In the genomic region with DNA sequence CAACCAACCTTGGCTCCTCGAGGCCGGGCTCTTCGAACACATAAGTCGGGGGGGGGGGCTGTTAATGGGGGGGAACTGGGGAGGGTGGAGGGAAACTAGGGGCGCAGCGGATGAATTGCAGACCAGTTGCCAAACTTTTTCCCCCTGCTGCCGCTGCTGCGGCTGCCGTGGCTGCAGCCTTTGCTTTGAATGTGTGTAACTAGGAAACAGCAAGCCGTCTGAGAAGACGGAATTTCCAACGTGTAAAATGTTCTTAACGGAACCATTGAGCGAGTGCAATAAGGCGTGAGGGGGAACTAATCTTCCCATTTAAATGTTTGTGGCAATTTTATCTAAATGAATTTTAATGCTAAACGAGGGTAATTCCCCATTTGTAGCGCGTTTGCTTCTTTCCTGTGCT, we compare ENCODE assay signal across 8 mouse cellular contexts.
A peak's percentile ranks its signal among the peaks of the same experiment; 100 is the strongest.
DNase-seq lines count a peak whose midpoint lies in the region; ATAC-seq lines count a peak whose summit lies in the region.

No protein-coding gene starts in this region.

- H3K4me1 ChIP-seq in embryonic facial prominence, embryonic 12.5 days = peaks cover 16% of the 10 kb centered on the region; the same call in 1 of the 2 replicates
- peaks cover 26% of the 10 kb centered on the region for H3K4me1 ChIP-seq in hindbrain, embryonic 16.5 days (ENCODE audit: control insufficient read depth, insufficient read depth, low read depth, low read length)

- intact Hi-C loops in left cerebral cortex, postnatal 4 days (cut with DNase I) = loop anchor here (2.0 to 10.0 kb wide), 7 partner anchors 141 to 1593 kb away; a partner anchor contains a TSS

- H3K9ac ChIP-seq in embryonic facial prominence, embryonic 12.5 days = peak overlapping the region; percentile 52
- H3K9ac ChIP-seq in hindbrain, embryonic 16.5 days (ENCODE audit: low read depth, low read length) = peak overlapping the region; percentile 59; the same call in 1 of the 2 replicates

- H3K27ac ChIP-seq in embryonic facial prominence, embryonic 12.5 days = peak overlapping the region; percentile 87
- H3K27ac ChIP-seq in hindbrain, embryonic 16.5 days (ENCODE audit: low read depth, low read length) = peak overlapping the region; percentile 91

- H3K4me3 ChIP-seq in embryonic facial prominence, embryonic 12.5 days = peak overlapping the region; percentile 39
- peak overlapping the region; percentile 38 for H3K4me3 ChIP-seq in hindbrain, embryonic 16.5 days (ENCODE audit: low read length)

- H3K27me3 ChIP-seq in embryonic facial prominence, embryonic 12.5 days = peaks cover 7% of the 10 kb centered on the region
- H3K27me3 ChIP-seq in hindbrain, embryonic 16.5 days (replicated peaks; ENCODE audit: control insufficient read depth, insufficient read depth, low read length) = no peaks in the 10 kb centered on the region

- ATAC-seq in embryonic facial prominence, embryonic 12.5 days (ENCODE audit: insufficient number of reproducible peaks, insufficient read depth, low FRiP score, low TSS enrichment) = peak; percentile 11; the same call in 1 of the 2 replicates
- peak; percentile 48 for ATAC-seq in hindbrain, embryonic 16.5 days
- no peak for ATAC-seq in erythroid progenitor cell, adult 5-6 weeks (replicated peaks; ENCODE audit: low FRiP score, poor library complexity, severe bottlenecking)

- H3K4me2 ChIP-seq in embryonic facial prominence, embryonic 12.5 days (replicated peaks) = peak overlapping the region; percentile 76
- H3K4me2 ChIP-seq in hindbrain, embryonic 16.5 days (ENCODE audit: low read length) = peak overlapping the region; percentile 84

- no peaks in the 10 kb centered on the region for H3K9me3 ChIP-seq in embryonic facial prominence, embryonic 12.5 days
- no peaks in the 10 kb centered on the region for H3K9me3 ChIP-seq in hindbrain, embryonic 16.5 days (ENCODE audit: control insufficient read depth, low read length)

- peak; percentile 69 for DNase-seq in left cerebral cortex, postnatal 4 days
- DNase-seq in left cerebral cortex, adult 11 months (ENCODE audit: low spot score) = no peak
- DNase-seq in R1 (ENCODE audit: low read depth, low spot score) = peak; percentile 70
- DNase-seq in lung, postnatal 10 days = peak; percentile 44
- no peak for DNase-seq in spleen, adult 12 weeks (ENCODE audit: low spot score)

- under 1% methylated on average over 18 of the region's 18 CpGs for WGBS in embryonic facial prominence, embryonic 12.5 days
- under 1% methylated on average over 18 of the region's 18 CpGs for WGBS in hindbrain, embryonic 16.5 days

- H3K36me3 ChIP-seq in embryonic facial prominence, embryonic 12.5 days = no peaks in the 10 kb centered on the region
- H3K36me3 ChIP-seq in hindbrain, embryonic 16.5 days (ENCODE audit: control insufficient read depth, insufficient read depth, low read length) = no peaks in the 10 kb centered on the region

Comparison
In these comparisons a context has a peak if more than half of its experiments do, and no peak if none do; other contexts are left out.
1. DNase-seq: peak in left cerebral cortex, postnatal 4 days (single experiment), R1 (single experiment) and lung, postnatal 10 days (single experiment); none in left cerebral cortex, adult 11 months (single experiment) and spleen, adult 12 weeks (single experiment).